Mouse (Mus musculus) large intestine, adult 2 months (tissue): ENCODE measurements around the gene Top3a. TPM values are rescaled to one million over a fixed set of nuclear protein-coding genes. Genes with fewer than 3 reads are reported as not detected.

ENCODE experiments used
- DNase-seq: peaks from one replicate; pipeline ENCODE4 v3.0.0-alpha.2; 2012; ENCODE audit warnings: low read depth, low spot score
- WGBS: fragments of 180-500 bp; shearing (Covaris S2); methylation state at CpG from one replicate; pipeline ENCODE4 v1.1.7; 2018; 5-methylcytosine and 5-hydroxymethylcytosine counted together
- polyA plus RNA-seq: library from polyadenylated mRNA; depleted of rRNA; stranded (reverse); fragments of >200 nt; gene quantifications from 2 replicates; pipeline ENCODE4 v1.2.3, GENCODE M21; 2012; rRNA removed

The Top3a gene
- polyA plus RNA-seq, 1 experiment = 5.8 TPM

GRCm38 (mm10) chr11:60698806-60699523, 78.2 kb downstream of the Top3a start:
- peak; percentile 28 for DNase-seq
- WGBS = 2% methylated on average over 22 of the region's 22 CpGs

- 43% methylated on average over 2 of the region's 2 CpGs for WGBS
- DNase-seq = no peak
Measured at GRCm38 (mm10) chr11:60697561-60697960, 79.6 kb downstream of the Top3a start.

- DNase-seq = no peak
- 69% methylated on average over 1 of the region's 1 CpGs for WGBS
Measured at GRCm38 (mm10) chr11:60696165-60696564, 81.0 kb downstream of the Top3a start.

Other genes starting within 250 kb of the Top3a start
- gene Alkbh5, start 241.0 kb downstream of the Top3a start, polyA plus RNA-seq = 16.3 and 22.3 TPM in 2 replicates
- 27.3 and 34.5 TPM in 2 replicates for gene Llgl1, start 77.6 kb downstream of the Top3a start, polyA plus RNA-seq
- 230 and 253 TPM in 2 replicates for gene Flii, start 50.1 kb downstream of the Top3a start, polyA plus RNA-seq
- 9.7 and 9.8 TPM in 2 replicates for gene Mief2, start 49.0 kb downstream of the Top3a start, polyA plus RNA-seq
- 5.8 and 9.8 TPM in 2 replicates for gene Smcr8, start 159 bp upstream of the Top3a start, polyA plus RNA-seq
- 33.6 and 35.2 TPM in 2 replicates for gene Shmt1, start 34.4 kb upstream of the Top3a start, polyA plus RNA-seq
- 47.6 and 49.2 TPM in 2 replicates for gene Dhrs7b, start 53.3 kb upstream of the Top3a start, polyA plus RNA-seq
- gene Tmem11, start 101.9 kb upstream of the Top3a start, polyA plus RNA-seq = 59.9 and 74.0 TPM in 2 replicates
- 9.7 and 10.7 TPM in 2 replicates for gene Natd1, start 137.4 kb upstream of the Top3a start, polyA plus RNA-seq
- gene Map2k3, start 154.7 kb upstream of the Top3a start, polyA plus RNA-seq = 85.1 and 90.0 TPM in 2 replicates
- 0.58 and 1.2 TPM in 2 replicates for gene Kcnj12, start 245.2 kb upstream of the Top3a start, polyA plus RNA-seq